Mouse (Mus musculus): ENCODE results near the gene Vdr. TPM values are rescaled to one million over a fixed set of nuclear protein-coding genes. Genes with fewer than 3 reads are reported as not detected.

The Vdr gene
- polyA plus RNA-seq, 1 experiment from 2014 or later = 0.72 TPM

GRCm38 (mm10) chr15:97949706-97950105, 39.3 kb upstream of the Vdr start:
- 72% methylated on average over 3 of the region's 3 CpGs for WGBS (ENCODE audit: insufficient replicate concordance)
- Histone ChIP-seq H3K4me1 (ENCODE audit: control insufficient read depth, insufficient read depth, low read length) (no peaks in the 10 kb centered on the region), H3K9ac (ENCODE audit: low read depth, low read length) (no peak overlapping the region), H3K27me3 (ENCODE audit: control insufficient read depth, insufficient read depth, low read length) (peaks cover 17% of the 10 kb centered on the region), H3K4me3 (ENCODE audit: low read depth, low read length) (no peak overlapping the region), H3K27ac (ENCODE audit: low read depth, low read length) (no peak overlapping the region), H3K9me3 (replicated peaks; ENCODE audit: control insufficient read depth, low read length) (no peaks in the 10 kb centered on the region), H3K4me2 (no peak overlapping the region), H3K36me3 (ENCODE audit: control insufficient read depth, insufficient read depth, low read length) (no peaks in the 10 kb centered on the region)
- no peak for ATAC-seq (replicated peaks; ENCODE audit: insufficient number of reproducible peaks, low FRiP score, low TSS enrichment)

- Histone ChIP-seq H3K4me3 (ENCODE audit: low read depth, low read length) (no peak overlapping the region), H3K4me2 (no peak overlapping the region), H3K9ac (ENCODE audit: low read depth, low read length) (no peak overlapping the region), H3K36me3 (ENCODE audit: control insufficient read depth, insufficient read depth, low read length) (no peaks in the 10 kb centered on the region), H3K27ac (ENCODE audit: low read depth, low read length) (no peak overlapping the region), H3K4me1 (ENCODE audit: control insufficient read depth, insufficient read depth, low read length) (no peaks in the 10 kb centered on the region), H3K9me3 (replicated peaks; ENCODE audit: control insufficient read depth, low read length) (no peaks in the 10 kb centered on the region), H3K27me3 (ENCODE audit: control insufficient read depth, insufficient read depth, low read length) (peaks cover 16% of the 10 kb centered on the region)
- 32% methylated on average over 7 of the region's 7 CpGs for WGBS (ENCODE audit: insufficient replicate concordance)
- no peak for ATAC-seq (replicated peaks; ENCODE audit: insufficient number of reproducible peaks, low FRiP score, low TSS enrichment)
Observed at GRCm38 (mm10) chr15:97948720-97949119, 38.3 kb upstream of the Vdr start.

- Histone ChIP-seq H3K4me3 (ENCODE audit: low read depth, low read length) (no peak overlapping the region), H3K36me3 (ENCODE audit: control insufficient read depth, insufficient read depth, low read length) (no peaks in the 10 kb centered on the region), H3K4me1 (ENCODE audit: control insufficient read depth, insufficient read depth, low read length) (no peaks in the 10 kb centered on the region), H3K9me3 (replicated peaks; ENCODE audit: control insufficient read depth, low read length) (no peaks in the 10 kb centered on the region), H3K4me2 (no peak overlapping the region), H3K27ac (ENCODE audit: low read depth, low read length) (no peak overlapping the region), H3K27me3 (ENCODE audit: control insufficient read depth, insufficient read depth, low read length) (peaks cover 10% of the 10 kb centered on the region), H3K9ac (ENCODE audit: low read depth, low read length) (no peak overlapping the region)
- 64% methylated on average over 10 of the region's 11 CpGs for WGBS (ENCODE audit: insufficient replicate concordance)
- no peak for ATAC-seq (replicated peaks; ENCODE audit: insufficient number of reproducible peaks, low FRiP score, low TSS enrichment)
Observed at GRCm38 (mm10) chr15:97945656-97946315, 35.4 kb upstream of the Vdr start.

GRCm38 (mm10) chr15:97944919-97945574, 34.6 kb upstream of the Vdr start:
- Histone ChIP-seq H3K9ac (ENCODE audit: low read depth, low read length) (no peak overlapping the region), H3K27ac (ENCODE audit: low read depth, low read length) (no peak overlapping the region), H3K4me2 (no peak overlapping the region), H3K4me1 (ENCODE audit: control insufficient read depth, insufficient read depth, low read length) (no peaks in the 10 kb centered on the region), H3K36me3 (ENCODE audit: control insufficient read depth, insufficient read depth, low read length) (no peaks in the 10 kb centered on the region), H3K27me3 (ENCODE audit: control insufficient read depth, insufficient read depth, low read length) (peaks cover 5% of the 10 kb centered on the region; the same call in 1 of the 2 replicates), H3K9me3 (replicated peaks; ENCODE audit: control insufficient read depth, low read length) (no peaks in the 10 kb centered on the region), H3K4me3 (ENCODE audit: low read depth, low read length) (no peak overlapping the region)
- 71% methylated on average over 11 of the region's 11 CpGs for WGBS (ENCODE audit: insufficient replicate concordance)
- no peak for ATAC-seq (replicated peaks; ENCODE audit: insufficient number of reproducible peaks, low FRiP score, low TSS enrichment)

DNA sequence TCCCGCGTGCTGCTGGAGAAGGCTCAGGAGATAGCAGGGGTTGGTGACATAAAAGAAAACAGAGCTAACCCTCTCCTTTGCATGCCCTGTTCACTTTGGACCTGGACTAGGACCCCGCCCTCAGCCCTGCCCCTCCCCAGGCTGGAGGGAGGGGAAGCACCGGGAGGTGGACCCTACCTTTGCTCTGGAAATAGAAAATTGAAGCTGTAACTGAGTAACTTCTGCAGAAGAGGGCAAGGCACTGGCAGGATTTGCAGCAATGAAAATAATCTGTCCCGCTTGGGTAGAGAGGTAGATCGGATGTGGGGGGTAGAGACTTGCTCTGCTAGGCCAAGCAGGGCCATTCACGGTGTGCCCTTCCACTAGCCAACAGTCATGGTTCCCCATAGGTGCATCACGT, 32.9 kb upstream of the Vdr start:
- no peak for ATAC-seq (replicated peaks; ENCODE audit: insufficient number of reproducible peaks, low FRiP score, low TSS enrichment)
- no peaks in the 10 kb centered on the region; the same call in 1 of the 2 replicates for H3K4me1 ChIP-seq (ENCODE audit: control insufficient read depth, insufficient read depth, low read length)
- H3K9me3 ChIP-seq (replicated peaks; ENCODE audit: control insufficient read depth, low read length) = no peaks in the 10 kb centered on the region
- H3K4me3 ChIP-seq (ENCODE audit: low read depth, low read length) = no peak overlapping the region
- no peak overlapping the region for H3K27ac ChIP-seq (ENCODE audit: low read depth, low read length)
- H3K4me2 ChIP-seq = no peak overlapping the region
- no peaks in the 10 kb centered on the region for H3K36me3 ChIP-seq (ENCODE audit: control insufficient read depth, insufficient read depth, low read length)
- WGBS (ENCODE audit: insufficient replicate concordance) = 85% methylated on average over 8 of the region's 8 CpGs
- peaks cover 5% of the 10 kb centered on the region; the same call in 1 of the 2 replicates for H3K27me3 ChIP-seq (ENCODE audit: control insufficient read depth, insufficient read depth, low read length)
- no peak overlapping the region for H3K9ac ChIP-seq (ENCODE audit: low read depth, low read length)

- Histone ChIP-seq H3K9me3 (replicated peaks; ENCODE audit: control insufficient read depth, low read length) (no peaks in the 10 kb centered on the region), H3K9ac (ENCODE audit: low read depth, low read length) (no peak overlapping the region), H3K36me3 (ENCODE audit: control insufficient read depth, insufficient read depth, low read length) (no peaks in the 10 kb centered on the region), H3K4me2 (no peak overlapping the region), H3K27ac (ENCODE audit: low read depth, low read length) (no peak overlapping the region), H3K4me3 (ENCODE audit: low read depth, low read length) (no peak overlapping the region), H3K27me3 (ENCODE audit: control insufficient read depth, insufficient read depth, low read length) (0 out of 2 replicates have a peak, but pooled peaks cover 2% of the 10 kb centered on the region), H3K4me1 (ENCODE audit: control insufficient read depth, insufficient read depth, low read length) (no peaks in the 10 kb centered on the region; the same call in 1 of the 2 replicates)
- 83% methylated on average over 8 of the region's 8 CpGs for WGBS (ENCODE audit: insufficient replicate concordance)
- no peak for ATAC-seq (replicated peaks; ENCODE audit: insufficient number of reproducible peaks, low FRiP score, low TSS enrichment)
Observed at GRCm38 (mm10) chr15:97942538-97942937, 32.1 kb upstream of the Vdr start.

DNA sequence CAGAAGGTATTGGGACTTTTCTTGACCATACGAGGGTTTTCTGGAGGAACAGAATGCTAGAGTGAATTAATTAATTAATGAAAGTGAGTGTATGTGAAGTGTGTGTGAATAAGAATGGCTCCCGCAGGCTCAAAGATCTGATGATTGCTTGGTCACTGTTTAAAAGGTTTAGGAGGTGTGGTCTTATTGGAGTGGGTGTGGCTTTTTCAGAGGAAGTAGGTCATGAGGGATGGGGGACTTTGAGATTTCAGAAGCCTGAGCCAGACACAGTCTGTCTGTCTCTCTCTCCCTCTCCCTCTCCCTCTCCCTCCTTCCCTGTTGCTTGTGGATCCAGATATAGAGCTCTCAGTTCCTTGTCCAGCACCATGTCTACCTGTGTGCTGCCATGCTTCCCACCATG, 30.9 kb upstream of the Vdr start:
- ATAC-seq (replicated peaks; ENCODE audit: insufficient number of reproducible peaks, low FRiP score, low TSS enrichment) = no peak
- no peaks in the 10 kb centered on the region for H3K9me3 ChIP-seq (replicated peaks; ENCODE audit: control insufficient read depth, low read length)
- H3K4me3 ChIP-seq (ENCODE audit: low read depth, low read length) = no peak overlapping the region
- 85% methylated on average over 2 of the region's 2 CpGs for WGBS (ENCODE audit: insufficient replicate concordance)
- no peak overlapping the region for H3K27ac ChIP-seq (ENCODE audit: low read depth, low read length)
- no peak overlapping the region for H3K4me2 ChIP-seq
- H3K4me1 ChIP-seq (ENCODE audit: control insufficient read depth, insufficient read depth, low read length) = no peaks in the 10 kb centered on the region; the same call in 1 of the 2 replicates
- 0 out of 2 replicates have a peak, but pooled peaks cover 2% of the 10 kb centered on the region for H3K27me3 ChIP-seq (ENCODE audit: control insufficient read depth, insufficient read depth, low read length)
- no peak overlapping the region for H3K9ac ChIP-seq (ENCODE audit: low read depth, low read length)
- H3K36me3 ChIP-seq (ENCODE audit: control insufficient read depth, insufficient read depth, low read length) = no peaks in the 10 kb centered on the region

DNA sequence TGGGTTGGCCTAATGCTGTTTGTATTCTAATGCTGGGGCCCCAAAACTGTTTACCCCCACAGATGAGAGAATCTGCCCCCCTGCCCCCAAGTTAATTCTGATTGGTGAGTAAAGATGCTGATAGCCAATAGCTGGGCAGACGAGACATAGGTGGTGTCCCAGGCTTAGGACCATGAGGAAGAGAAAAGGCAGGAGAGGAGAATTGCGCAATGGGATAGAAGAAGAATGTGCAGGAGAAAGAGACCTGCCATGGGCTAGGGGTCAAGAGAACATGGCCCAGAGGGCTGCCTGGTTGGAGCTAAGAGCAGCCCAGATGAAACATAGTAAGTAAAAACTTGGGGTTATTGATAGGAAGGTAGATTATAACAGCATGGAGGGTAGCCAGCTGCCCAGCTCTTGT, 29.7 kb upstream of the Vdr start:
- no peak overlapping the region for H3K4me2 ChIP-seq
- WGBS (ENCODE audit: insufficient replicate concordance) = 82% methylated on average over 2 of the region's 2 CpGs
- ATAC-seq (replicated peaks; ENCODE audit: insufficient number of reproducible peaks, low FRiP score, low TSS enrichment) = no peak
- no peaks in the 10 kb centered on the region for H3K9me3 ChIP-seq (replicated peaks; ENCODE audit: control insufficient read depth, low read length)
- no peaks in the 10 kb centered on the region for H3K27me3 ChIP-seq (ENCODE audit: control insufficient read depth, insufficient read depth, low read length)
- H3K4me1 ChIP-seq (ENCODE audit: control insufficient read depth, insufficient read depth, low read length) = no peaks in the 10 kb centered on the region; the same call in 1 of the 2 replicates
- H3K9ac ChIP-seq (ENCODE audit: low read depth, low read length) = no peak overlapping the region
- no peak overlapping the region for H3K4me3 ChIP-seq (ENCODE audit: low read depth, low read length)
- no peak overlapping the region for H3K27ac ChIP-seq (ENCODE audit: low read depth, low read length)
- no peaks in the 10 kb centered on the region for H3K36me3 ChIP-seq (ENCODE audit: control insufficient read depth, insufficient read depth, low read length)

All from heart, embryonic 11.5 days (tissue).